Comparison of ENCODE assay signal across 27 mouse cellular contexts in genomic region chr15:4836354-4836753, GRCm38 (mm10).
"Had no signal": no experiment of that assay in that cellular context is flagged by ENCODE, and none has a peak within 500 bp of the region (broad histone marks: within the 10 kb centered on the region; RNA-seq: fewer than 3 reads in every experiment).

No protein-coding gene starts in this region.

- H3K9ac ChIP-seq: heart, embryonic 13.5 days; heart, embryonic 15.5 days; hindbrain, embryonic 12.5 days; hindbrain, embryonic 14.5 days; intestine, embryonic 15.5 days; limb, embryonic 13.5 days; limb, embryonic 15.5 days; liver, embryonic 12.5 days; liver, embryonic 14.5 days had no signal

- H3K36me3 ChIP-seq: heart, embryonic 13.5 days; heart, embryonic 15.5 days; hindbrain, embryonic 10.5 days; hindbrain, embryonic 12.5 days; intestine, embryonic 15.5 days; limb, embryonic 13.5 days; limb, embryonic 15.5 days; liver, embryonic 12.5 days had no signal

- H3K4me1 ChIP-seq: heart, embryonic 13.5 days; heart, embryonic 15.5 days; hindbrain, embryonic 10.5 days; hindbrain, embryonic 12.5 days; intestine, embryonic 15.5 days; limb, embryonic 13.5 days; limb, embryonic 15.5 days; liver, embryonic 12.5 days had no signal

- H3K4me3 ChIP-seq: gastrocnemius, adult 2 months; heart, adult 2 months; heart, embryonic 13.5 days; heart, embryonic 15.5 days; hindbrain, embryonic 10.5 days; hindbrain, embryonic 12.5 days; intestine, embryonic 15.5 days; limb, embryonic 13.5 days; limb, embryonic 15.5 days; liver, embryonic 12.5 days had no signal

- H3K27ac ChIP-seq: gastrocnemius, adult 2 months; heart, adult 2 months; heart, embryonic 13.5 days; heart, embryonic 15.5 days; hindbrain, embryonic 10.5 days; hindbrain, embryonic 12.5 days; hindbrain, embryonic 14.5 days; intestine, embryonic 15.5 days; limb, embryonic 13.5 days; limb, embryonic 15.5 days; liver, embryonic 12.5 days; liver, embryonic 14.5 days had no signal

- H3K4me2 ChIP-seq: heart, embryonic 11.5 days; heart, embryonic 13.5 days; heart, embryonic 15.5 days; hindbrain, embryonic 12.5 days; hindbrain, embryonic 14.5 days; intestine, embryonic 15.5 days; limb, embryonic 13.5 days; limb, embryonic 15.5 days; liver, embryonic 12.5 days had no signal

- H3K9me3 ChIP-seq: heart, embryonic 13.5 days; heart, embryonic 15.5 days; hindbrain, embryonic 10.5 days; hindbrain, embryonic 12.5 days; intestine, embryonic 15.5 days; limb, embryonic 13.5 days; limb, embryonic 15.5 days; liver, embryonic 12.5 days had no signal

- H3K27me3 ChIP-seq: heart, embryonic 13.5 days; heart, embryonic 15.5 days; hindbrain, embryonic 12.5 days; intestine, embryonic 15.5 days; limb, embryonic 13.5 days; limb, embryonic 15.5 days; liver, embryonic 12.5 days had no signal

- ATAC-seq: hindbrain, embryonic 16.5 days; inflammation-experienced regulatory T-cells, adult 6 months; intestine, embryonic 15.5 days; intestine, postnatal 0 days; liver, embryonic 12.5 days had no signal

- DNase-seq: gastrocnemius, adult 2 months; gastrocnemius, postnatal 10 days; gastrocnemius, postnatal 25 days; heart, adult 2 months; heart, postnatal 14 days; heart, postnatal 36 days; kidney, adult 18-20 months; kidney, adult 8-10 months; kidney, postnatal 10 days; kidney, postnatal 25 days; layer of hippocampus, adult 9-11 months; layer of hippocampus, postnatal 36 days; left cerebral cortex, postnatal 4 days had no signal
